Mouse (Mus musculus) intestine, embryonic 15.5 days (tissue): ENCODE results near the gene Dennd1b. TPM values are rescaled to one million over a fixed set of nuclear protein-coding genes. Genes with fewer than 3 reads are reported as not detected.

Experiments used
- ATAC-seq: fragments of 200-750 bp; cut with Nextera tagmentation; 2 replicates; pipeline ENCODE4 v1.8.0; 2017; ENCODE audit warnings: moderate TSS enrichment, moderate library complexity
- H3K27ac ChIP-seq: fragments of 300-500 bp; sonication (generic); 2 replicates; pipeline ENCODE4 v1.5.1; 2015; ENCODE audit warnings: mild to moderate bottlenecking, inconsistent platforms
- H3K27me3 ChIP-seq: fragments of 300-500 bp; sonication (generic); replicated peaks from 2 replicates; pipeline ENCODE4 v1.6.1; 2015; ENCODE audit warnings: inconsistent platforms
- H3K36me3 ChIP-seq: fragments of 300-500 bp; sonication (generic); 2 replicates; pipeline ENCODE4 v1.6.1; 2015; ENCODE audit warnings: inconsistent platforms
- H3K4me1 ChIP-seq: fragments of 300-500 bp; sonication (generic); replicated peaks from 2 replicates; pipeline ENCODE4 v1.6.1; 2015; ENCODE audit warnings: inconsistent platforms
- H3K4me2 ChIP-seq: fragments of 300-500 bp; sonication (generic); replicated peaks from 2 replicates; pipeline ENCODE4 v1.6.1; 2015; ENCODE audit warnings: mild to moderate bottlenecking, inconsistent platforms
- H3K4me3 ChIP-seq: fragments of 300-500 bp; sonication (generic); replicated peaks from 2 replicates; pipeline ENCODE4 v1.5.1; 2015; ENCODE audit warnings: inconsistent platforms
- H3K9ac ChIP-seq: fragments of 300-500 bp; sonication (generic); 2 replicates; pipeline ENCODE4 v1.6.1; 2015; ENCODE audit warnings: inconsistent platforms
- H3K9me3 ChIP-seq: fragments of 300-500 bp; sonication (generic); 2 replicates; pipeline ENCODE4 v1.6.1; 2016; ENCODE audit warnings: inconsistent platforms
- WGBS: fragments of 180-500 bp; shearing (Covaris S2); methylation state at CpG from one replicate; pipeline ENCODE4 v1.1.7; 2015; 5-methylcytosine and 5-hydroxymethylcytosine counted together
- polyA plus RNA-seq: library from polyadenylated mRNA; unstranded; fragments of >200 nt; fragmentation: Nextera tagmentation; extraction: Ambion mirVana; gene quantifications from 2 replicates; pipeline ENCODE4 v1.2.1, GENCODE M21; 2015

Gene Dennd1b
- polyA plus RNA-seq, 1 experiment from 2014 or later = 9.0 TPM

- H3K9me3 ChIP-seq = no peaks in the 10 kb centered on the region
- no peaks in the 10 kb centered on the region for H3K27me3 ChIP-seq
- no peak overlapping the region for H3K27ac ChIP-seq
- no peak overlapping the region for H3K4me3 ChIP-seq
- no peaks in the 10 kb centered on the region for H3K36me3 ChIP-seq
- no peak overlapping the region for H3K4me2 ChIP-seq
- 81% methylated on average over 1 of the region's 1 CpGs for WGBS
- no peaks in the 10 kb centered on the region for H3K4me1 ChIP-seq
- no peak overlapping the region for H3K9ac ChIP-seq
- no peak for ATAC-seq
Measured at GRCm38 (mm10) chr1:139077989-139078388, 114.8 kb downstream of the Dennd1b start.

DNA sequence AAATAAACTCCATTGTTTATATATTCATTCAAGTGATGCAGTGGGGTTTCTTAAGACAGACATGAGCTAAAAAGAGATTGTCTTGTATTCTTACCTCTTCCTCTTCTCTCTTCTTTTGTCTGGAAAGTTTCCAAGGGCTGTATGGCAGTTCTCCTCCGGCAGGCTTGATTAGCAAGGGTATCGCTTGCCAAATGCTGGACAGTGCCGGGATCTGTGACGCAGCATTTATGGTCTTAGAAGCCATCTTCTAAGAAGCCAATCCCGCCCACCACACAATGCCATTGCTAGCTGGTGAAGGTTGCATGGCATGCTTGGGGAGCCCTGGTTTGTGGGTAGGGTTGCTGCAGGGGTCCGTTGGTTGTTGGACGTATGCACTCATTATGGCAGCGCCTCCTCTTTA is 115.8 kb downstream of the Dennd1b start:
- H3K27me3 ChIP-seq = no peaks in the 10 kb centered on the region
- H3K9ac ChIP-seq = no peak overlapping the region
- H3K36me3 ChIP-seq = no peaks in the 10 kb centered on the region
- H3K4me1 ChIP-seq = no peaks in the 10 kb centered on the region
- no peak overlapping the region for H3K27ac ChIP-seq
- ATAC-seq = no peak
- WGBS = 86% methylated on average over 8 of the region's 8 CpGs
- H3K4me2 ChIP-seq = no peak overlapping the region
- H3K4me3 ChIP-seq = no peak overlapping the region
- H3K9me3 ChIP-seq = no peaks in the 10 kb centered on the region

DNA sequence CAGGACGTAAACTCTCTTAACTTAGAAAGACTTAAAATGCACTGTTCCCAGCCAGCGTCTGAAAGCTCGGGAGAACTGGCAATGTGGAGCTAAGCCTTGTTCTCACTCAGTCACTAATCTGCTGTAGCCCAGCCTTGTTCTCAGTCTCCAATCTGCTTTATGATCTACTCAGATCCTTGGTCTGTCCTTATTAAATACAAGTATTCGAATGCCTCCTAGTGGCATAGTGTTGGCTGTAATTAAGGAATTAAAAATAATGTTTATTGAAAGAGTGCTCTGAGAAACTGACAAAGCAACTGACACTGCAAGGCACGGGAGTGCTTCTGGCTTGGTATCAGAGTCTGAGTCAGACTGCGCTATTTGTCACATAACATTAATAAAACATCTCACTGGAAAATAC is 116.3 kb downstream of the Dennd1b start:
- no peaks in the 10 kb centered on the region for H3K36me3 ChIP-seq
- 79% methylated on average over 6 of the region's 6 CpGs for WGBS
- no peaks in the 10 kb centered on the region for H3K4me1 ChIP-seq
- H3K27ac ChIP-seq = no peak overlapping the region
- no peak for ATAC-seq
- H3K9me3 ChIP-seq = no peaks in the 10 kb centered on the region
- H3K27me3 ChIP-seq = no peaks in the 10 kb centered on the region
- no peak overlapping the region for H3K9ac ChIP-seq
- no peak overlapping the region for H3K4me3 ChIP-seq
- no peak overlapping the region for H3K4me2 ChIP-seq

DNA sequence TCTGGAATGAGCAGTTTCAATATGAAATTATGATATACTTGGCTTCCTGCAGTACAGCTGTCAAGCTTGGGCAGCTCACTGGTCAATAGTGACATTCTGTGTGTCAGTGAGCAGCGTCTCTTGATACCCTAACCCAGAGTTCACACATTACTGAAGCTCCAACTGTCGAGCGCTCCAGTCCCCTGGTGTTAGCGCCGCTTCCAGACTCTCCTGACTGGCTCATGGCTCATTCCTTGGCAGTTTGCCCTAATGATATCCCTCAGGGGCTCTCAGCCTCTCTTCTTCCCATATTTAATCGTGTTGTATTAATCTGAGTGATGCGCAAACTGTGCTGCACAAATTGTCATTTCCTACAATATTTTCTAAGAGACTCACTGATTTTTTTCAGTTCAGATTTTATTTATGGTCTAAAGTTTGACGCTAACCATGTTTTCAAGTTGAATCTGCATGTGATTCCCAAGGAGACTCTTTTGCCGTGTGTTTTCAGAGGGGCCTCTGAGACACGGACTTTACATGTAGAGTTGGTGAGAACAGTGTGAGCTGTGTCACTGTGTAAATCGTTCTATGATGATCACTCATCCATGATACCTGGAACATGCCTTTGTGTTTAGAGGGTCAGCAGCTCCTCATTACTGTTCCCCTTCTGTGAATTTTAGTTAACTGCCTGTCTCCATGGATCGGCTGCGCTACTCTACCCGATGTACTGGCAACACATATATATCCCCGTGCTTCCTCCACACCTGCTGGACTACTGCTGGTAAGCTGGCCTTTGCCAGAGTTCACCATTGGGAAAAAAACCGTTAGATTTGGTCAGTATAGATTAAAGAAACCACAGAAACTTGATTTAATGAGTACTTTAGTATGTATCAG is 117.5 kb downstream of the Dennd1b start:
- 71% methylated on average over 16 of the region's 16 CpGs for WGBS
- ATAC-seq = no peak

DNA sequence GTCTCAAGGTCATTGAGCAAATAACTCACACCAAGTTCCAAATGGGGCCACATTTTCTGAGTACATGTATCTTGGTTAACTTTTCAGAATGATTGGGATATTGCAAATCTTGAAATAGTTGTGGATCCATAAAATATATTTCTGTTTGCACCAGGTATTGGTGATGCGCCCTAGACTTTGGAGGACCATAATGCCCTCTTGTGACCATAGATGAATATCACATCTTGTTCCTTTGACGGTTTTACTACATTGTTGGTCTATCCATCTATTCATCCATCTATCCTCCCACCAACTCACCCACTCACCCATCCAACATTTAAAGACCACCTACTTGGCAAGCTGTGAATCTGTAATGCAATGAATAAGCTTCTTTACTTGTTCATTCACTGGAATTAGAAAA is 120.1 kb downstream of the Dennd1b start:
- H3K27ac ChIP-seq = no peak overlapping the region
- H3K27me3 ChIP-seq = no peaks in the 10 kb centered on the region
- H3K4me2 ChIP-seq = no peak overlapping the region
- no peaks in the 10 kb centered on the region for H3K9me3 ChIP-seq
- 63% methylated on average over 2 of the region's 2 CpGs for WGBS
- ATAC-seq = no peak
- no peaks in the 10 kb centered on the region for H3K4me1 ChIP-seq
- no peak overlapping the region for H3K4me3 ChIP-seq
- no peaks in the 10 kb centered on the region for H3K36me3 ChIP-seq
- no peak overlapping the region for H3K9ac ChIP-seq

More for the DNA sequence above, 117.5 kb downstream of the Dennd1b start:
- Histone ChIP-seq H3K4me3 (no peak overlapping the region), H3K36me3 (no peaks in the 10 kb centered on the region), H3K27ac (no peak overlapping the region), H3K27me3 (no peaks in the 10 kb centered on the region), H3K4me1 (no peaks in the 10 kb centered on the region), H3K9me3 (no peaks in the 10 kb centered on the region), H3K4me2 (no peak overlapping the region), H3K9ac (no peak overlapping the region)

GRCm38 (mm10) chr1:139087564-139087963 is 124.3 kb downstream of the Dennd1b start:
- no peak for ATAC-seq
- Histone ChIP-seq H3K36me3 (no peaks in the 10 kb centered on the region), H3K4me3 (no peak overlapping the region), H3K4me1 (no peaks in the 10 kb centered on the region), H3K27me3 (no peaks in the 10 kb centered on the region), H3K9me3 (no peaks in the 10 kb centered on the region), H3K27ac (no peak overlapping the region), H3K9ac (no peak overlapping the region), H3K4me2 (no peak overlapping the region)
- WGBS = 73% methylated on average over 3 of the region's 3 CpGs

DNA sequence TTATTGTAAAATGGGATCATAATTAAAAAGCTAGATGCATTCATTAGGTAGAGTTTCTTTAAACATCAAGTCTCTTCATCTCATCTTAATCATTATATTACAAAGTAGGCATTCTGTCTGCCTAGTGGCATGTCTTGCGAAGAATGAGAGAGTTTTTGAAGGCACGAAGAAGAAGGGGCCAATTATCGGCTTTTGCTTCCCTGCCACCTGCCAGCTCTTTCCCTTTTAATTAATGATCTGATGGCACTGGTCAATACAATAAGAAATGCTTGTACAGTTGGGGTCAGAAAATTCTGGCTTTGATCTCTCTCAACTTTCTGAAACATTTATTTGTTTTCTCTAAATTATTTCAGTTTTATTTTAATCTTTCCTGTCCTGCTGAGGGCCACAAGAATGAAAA is 127.5 kb downstream of the Dennd1b start:
- H3K4me2 ChIP-seq = no peak overlapping the region
- H3K27me3 ChIP-seq = no peaks in the 10 kb centered on the region
- no peaks in the 10 kb centered on the region for H3K36me3 ChIP-seq
- H3K4me1 ChIP-seq = no peaks in the 10 kb centered on the region
- H3K27ac ChIP-seq = no peak overlapping the region
- no peaks in the 10 kb centered on the region for H3K9me3 ChIP-seq
- WGBS = 88% methylated on average over 3 of the region's 3 CpGs
- no peak overlapping the region for H3K9ac ChIP-seq
- ATAC-seq = no peak
- no peak overlapping the region for H3K4me3 ChIP-seq

DNA sequence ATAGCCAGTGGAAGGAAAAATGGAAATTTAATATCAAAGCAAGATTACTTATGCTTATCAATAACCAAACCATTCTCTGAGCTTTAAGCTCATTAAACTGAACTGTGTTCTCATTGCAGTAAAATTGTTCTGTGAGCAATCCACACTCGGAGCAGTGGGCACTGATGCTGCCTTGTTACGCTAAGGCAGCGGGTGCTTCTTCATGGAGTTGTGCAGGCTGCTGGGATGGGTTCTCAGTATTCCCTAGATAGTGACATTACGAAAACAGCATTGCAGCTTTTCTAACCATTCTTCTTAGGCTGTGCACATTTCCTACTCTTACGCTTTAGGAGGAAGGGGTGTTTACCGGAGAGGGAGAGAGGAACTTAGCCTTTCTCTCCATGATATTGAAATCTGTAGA is 128.5 kb downstream of the Dennd1b start:
- no peak for ATAC-seq

DNA sequence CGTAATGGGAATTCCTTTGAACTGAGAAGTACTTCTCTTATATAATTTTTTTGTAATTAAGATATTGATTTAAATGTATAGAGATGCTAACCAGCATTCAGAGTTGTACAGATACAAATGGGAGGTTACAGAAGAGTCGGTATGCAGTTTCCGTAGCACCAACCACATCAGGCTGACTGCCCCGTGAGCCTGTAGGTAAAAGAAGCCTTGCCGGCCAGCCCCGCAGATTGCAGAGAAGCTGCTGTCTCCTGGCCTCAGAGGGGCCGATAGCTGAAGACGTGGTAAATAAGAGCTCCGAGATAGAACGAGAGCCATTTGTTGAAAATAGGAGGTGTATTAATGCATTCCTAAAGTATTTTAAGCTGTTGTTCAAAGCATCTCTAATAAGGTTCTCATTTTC is 128.9 kb downstream of the Dennd1b start:
- 91% methylated on average over 10 of the region's 10 CpGs for WGBS
- H3K27me3 ChIP-seq = no peaks in the 10 kb centered on the region
- H3K9me3 ChIP-seq = no peaks in the 10 kb centered on the region
- no peak for ATAC-seq
- no peaks in the 10 kb centered on the region for H3K36me3 ChIP-seq
- H3K4me1 ChIP-seq = no peaks in the 10 kb centered on the region
- H3K27ac ChIP-seq = no peak overlapping the region
- H3K4me3 ChIP-seq = no peak overlapping the region
- H3K4me2 ChIP-seq = no peak overlapping the region
- no peak overlapping the region for H3K9ac ChIP-seq

More for the DNA sequence above, 128.5 kb downstream of the Dennd1b start:
- no peak overlapping the region for H3K4me3 ChIP-seq
- H3K9me3 ChIP-seq = no peaks in the 10 kb centered on the region
- no peaks in the 10 kb centered on the region for H3K4me1 ChIP-seq
- no peak overlapping the region for H3K9ac ChIP-seq
- no peaks in the 10 kb centered on the region for H3K36me3 ChIP-seq
- 95% methylated on average over 6 of the region's 6 CpGs for WGBS
- no peaks in the 10 kb centered on the region for H3K27me3 ChIP-seq
- no peak overlapping the region for H3K27ac ChIP-seq
- no peak overlapping the region for H3K4me2 ChIP-seq

GRCm38 (mm10) chr1:139092722-139093121 is 129.5 kb downstream of the Dennd1b start:
- Histone ChIP-seq H3K4me3 (no peak overlapping the region), H3K9me3 (no peaks in the 10 kb centered on the region), H3K36me3 (no peaks in the 10 kb centered on the region), H3K27me3 (no peaks in the 10 kb centered on the region), H3K27ac (no peak overlapping the region), H3K4me2 (no peak overlapping the region), H3K9ac (no peak overlapping the region), H3K4me1 (no peaks in the 10 kb centered on the region)
- WGBS = 64% methylated on average over 4 of the region's 4 CpGs
- ATAC-seq = no peak

DNA sequence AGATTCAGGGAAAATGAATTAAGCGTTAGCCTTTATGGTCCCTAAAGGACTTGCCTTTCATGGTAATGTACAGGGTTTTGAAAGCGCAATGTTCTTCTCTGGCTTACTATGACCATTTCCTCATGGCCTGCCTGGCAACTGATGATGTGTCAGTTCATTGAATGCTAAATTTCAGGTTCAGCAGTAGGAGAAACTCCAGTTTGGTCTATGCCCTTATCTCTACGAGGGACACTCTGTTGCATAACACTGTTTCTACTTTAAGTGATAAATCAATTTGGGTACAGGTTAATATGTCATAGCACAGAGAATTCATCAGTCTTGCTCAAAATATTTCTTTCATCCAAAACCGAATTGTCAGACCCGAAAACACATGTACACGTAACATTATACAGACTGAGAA is 133.1 kb downstream of the Dennd1b start:
- Histone ChIP-seq H3K36me3 (no peaks in the 10 kb centered on the region), H3K9ac (no peak overlapping the region), H3K27me3 (no peaks in the 10 kb centered on the region), H3K4me1 (no peaks in the 10 kb centered on the region), H3K4me2 (no peak overlapping the region), H3K4me3 (no peak overlapping the region), H3K9me3 (no peaks in the 10 kb centered on the region), H3K27ac (no peak overlapping the region)
- no peak for ATAC-seq
- 91% methylated on average over 6 of the region's 6 CpGs for WGBS

- Histone ChIP-seq H3K9me3 (no peaks in the 10 kb centered on the region), H3K27me3 (no peaks in the 10 kb centered on the region), H3K27ac (no peak overlapping the region), H3K4me2 (no peak overlapping the region), H3K36me3 (no peaks in the 10 kb centered on the region), H3K4me1 (no peaks in the 10 kb centered on the region), H3K4me3 (no peak overlapping the region), H3K9ac (no peak overlapping the region)
- 87% methylated on average over 4 of the region's 4 CpGs for WGBS
- ATAC-seq = no peak
Measured at GRCm38 (mm10) chr1:139098088-139098487, 134.9 kb downstream of the Dennd1b start.

- Histone ChIP-seq H3K9ac (no peak overlapping the region), H3K4me1 (no peaks in the 10 kb centered on the region), H3K27ac (no peak overlapping the region), H3K9me3 (no peaks in the 10 kb centered on the region), H3K36me3 (0 out of 2 replicates have a peak, but pooled peaks cover 6% of the 10 kb centered on the region), H3K4me3 (no peak overlapping the region), H3K27me3 (no peaks in the 10 kb centered on the region), H3K4me2 (no peak overlapping the region)
- ATAC-seq = no peak
- 86% methylated on average over 9 of the region's 9 CpGs for WGBS
Measured at GRCm38 (mm10) chr1:139101725-139102124, 138.5 kb downstream of the Dennd1b start.
